Mouse (Mus musculus): ENCODE results near the gene Vps13c.

Gene Vps13c

GRCm38 (mm10) chr9:68022311-68023043 lies 182.3 kb downstream of the Vps13c start:
- no peak for DNase-seq (ENCODE audit: low spot score in 2 of 2)

DNA sequence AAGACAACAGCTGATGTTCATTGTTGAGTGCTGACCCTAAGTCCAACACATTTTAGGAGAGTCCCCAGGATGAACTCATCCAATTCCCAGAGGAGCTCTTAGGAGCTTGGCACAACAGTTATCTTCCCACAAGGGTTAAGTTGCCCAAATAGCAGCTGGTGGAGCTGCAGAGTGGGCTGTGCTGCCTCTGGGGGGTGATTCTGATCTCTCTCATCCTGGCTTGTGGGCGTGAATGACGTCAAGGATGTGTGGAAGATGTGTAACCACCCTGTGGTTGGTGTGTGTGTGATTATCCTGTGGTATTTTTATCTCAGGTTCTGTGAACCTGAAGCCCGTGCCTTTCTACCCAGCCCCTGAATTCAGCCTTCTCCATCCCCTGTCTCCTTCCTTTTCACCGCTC lies 188.4 kb downstream of the Vps13c start:
- DNase-seq (ENCODE audit: low spot score in 2 of 2): peak in 1 of 2 experiments; percentile 7

GRCm38 (mm10) chr9:68033771-68034170 lies 193.6 kb downstream of the Vps13c start:
- no peak for DNase-seq (ENCODE audit: low spot score in 2 of 2)

Data from right cerebral cortex, postnatal 36 days (tissue).